Mouse (Mus musculus) megakaryocyte, embryonic 14.5 days (primary cell): Measurements from ENCODE around the gene Slc38a6. TPM values are rescaled to one million over a fixed set of nuclear protein-coding genes. Genes with fewer than 3 reads are reported as not detected.

Experiments used
- H3K27me3 ChIP-seq: replicated peaks from 2 replicates; pipeline ENCODE3; 2012; ENCODE audit warnings: inconsistent platforms
- H3K36me3 ChIP-seq: replicated peaks from 2 replicates; pipeline ENCODE3; 2012; ENCODE audit warnings: low read length, inconsistent platforms, mixed read lengths
- H3K4me1 ChIP-seq: 2 replicates; pipeline ENCODE4 v1.6.1; 2012; ENCODE audit warnings: inconsistent platforms
- H3K4me3 ChIP-seq: replicated peaks from 2 replicates; pipeline ENCODE3; 2012; ENCODE audit warnings: moderate library complexity, mild to moderate bottlenecking, inconsistent platforms
- H3K9me3 ChIP-seq: 2 replicates; pipeline ENCODE4 v1.6.1; 2012; ENCODE audit warnings: inconsistent platforms
- FLI1 ChIP-seq: IDR thresholded peaks from 2 replicates; pipeline ENCODE4 v1.6.1; 2012; ENCODE audit warnings: low read length, inconsistent platforms, mixed read lengths
- GATA1 ChIP-seq: IDR thresholded peaks from 3 replicates; pipeline ENCODE4 v1.6.1; 2012; ENCODE audit warnings: mixed read lengths, low read length, inconsistent platforms, borderline replicate concordance
- polyA plus RNA-seq: library from polyadenylated mRNA; stranded (reverse); fragments of >175 nt; gene quantifications from 2 replicates; pipeline ENCODE4 v1.2.3, GENCODE M21; 2012; ENCODE audit warnings: low replicate concordance; ENCODE audit not compliant: insufficient read depth

The Slc38a6 gene
- polyA plus RNA-seq, 1 experiment, result 2.8 TPM

DNA sequence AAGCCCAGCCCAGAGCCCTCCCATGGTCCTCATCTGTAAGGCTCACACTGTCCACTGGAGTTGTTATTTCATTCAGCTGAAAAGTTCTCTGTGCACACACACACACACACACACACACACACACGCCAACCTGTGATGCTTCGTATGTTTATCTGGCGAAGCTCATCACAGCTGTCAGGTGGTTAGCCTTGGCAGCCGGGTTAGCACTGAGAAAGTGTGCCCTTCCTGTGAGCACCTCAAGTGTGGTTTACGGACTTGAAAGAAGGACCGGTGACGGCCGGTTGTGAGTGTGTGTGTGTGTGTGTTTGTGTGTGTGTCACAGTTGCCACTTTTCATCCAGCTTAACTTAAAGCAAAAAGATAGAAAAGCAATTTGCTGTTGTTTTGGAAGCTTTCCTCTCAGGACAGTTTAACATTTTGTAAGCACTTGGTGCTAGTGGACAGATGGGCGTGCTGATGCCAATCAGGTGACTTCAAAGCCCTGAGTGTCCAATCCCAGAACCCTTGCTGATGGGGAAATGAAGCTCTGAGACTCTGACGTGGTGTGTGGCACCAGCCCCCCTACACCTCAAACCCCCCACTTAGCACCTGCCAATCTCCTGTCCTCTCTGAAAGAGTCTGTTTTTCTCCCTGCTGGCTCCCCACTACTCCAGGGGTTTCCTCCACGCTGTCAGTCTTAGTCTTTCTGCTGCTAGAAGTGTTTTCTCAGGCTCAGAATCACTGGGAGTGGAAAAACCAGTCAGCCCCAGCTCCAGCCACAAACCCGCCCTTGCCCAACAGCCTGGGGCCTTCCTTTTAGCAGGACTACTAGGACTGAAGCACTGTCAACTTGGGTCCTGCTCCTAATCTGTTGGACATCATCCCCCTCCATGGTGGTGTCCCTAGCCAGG lies 96.0 kb downstream of the Slc38a6 start:
- H3K4me3 ChIP-seq, result no peak overlapping the region
- peaks cover 19% of the 10 kb centered on the region for H3K27me3 ChIP-seq
- peaks cover 6% of the 10 kb centered on the region for H3K9me3 ChIP-seq
- H3K36me3 ChIP-seq, result no peaks in the 10 kb centered on the region
- peaks cover 73% of the 10 kb centered on the region for H3K4me1 ChIP-seq
- no peak for TF ChIP-seq GATA1
- no peak for TF ChIP-seq FLI1

DNA sequence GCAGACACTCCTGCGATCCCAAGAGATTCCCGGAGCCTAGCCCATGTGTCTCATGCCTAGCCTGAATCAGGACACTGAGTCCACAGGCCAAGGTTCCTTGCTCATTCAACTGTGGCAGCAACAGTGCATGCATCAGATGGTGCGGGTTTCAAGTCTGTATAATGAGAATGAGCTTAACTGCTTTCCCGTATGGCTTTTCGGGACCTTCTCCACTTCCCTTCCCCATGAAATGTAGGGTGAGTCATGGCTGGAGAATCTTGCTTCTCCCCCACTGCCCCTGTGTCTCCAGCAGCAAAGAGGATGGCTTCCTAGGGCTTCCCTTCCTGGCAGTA lies 96.6 kb downstream of the Slc38a6 start:
- Histone ChIP-seq H3K4me1 (peaks cover 70% of the 10 kb centered on the region), H3K4me3 (no peak overlapping the region), H3K36me3 (no peaks in the 10 kb centered on the region), H3K9me3 (peaks cover 11% of the 10 kb centered on the region), H3K27me3 (peaks cover 25% of the 10 kb centered on the region)
- TF ChIP-seq FLI1, result no peak
- TF ChIP-seq GATA1, result no peak

DNA sequence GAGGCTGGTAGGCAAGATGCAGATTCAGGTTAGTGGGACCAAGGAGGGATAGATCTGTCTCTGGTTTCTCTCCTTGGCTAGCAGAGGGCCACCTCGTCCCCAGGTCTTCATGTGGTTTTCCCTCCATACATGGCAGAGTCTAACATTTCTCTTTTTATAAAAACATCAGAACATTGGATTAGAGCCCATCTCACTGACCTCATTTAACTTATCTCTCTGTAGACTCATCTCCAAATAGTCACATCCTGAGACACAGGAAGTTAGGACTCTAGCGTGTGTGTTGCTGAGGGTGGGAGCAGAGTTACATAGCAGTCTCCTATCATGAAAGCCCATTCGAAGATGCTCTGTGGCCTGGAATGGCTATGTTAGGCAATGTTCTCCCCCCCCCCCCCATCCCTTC lies 97.3 kb downstream of the Slc38a6 start:
- TF ChIP-seq FLI1, result no peak
- no peak for TF ChIP-seq GATA1
- peaks cover 68% of the 10 kb centered on the region for H3K4me1 ChIP-seq
- peaks cover 28% of the 10 kb centered on the region for H3K27me3 ChIP-seq
- peaks cover 11% of the 10 kb centered on the region for H3K9me3 ChIP-seq
- H3K4me3 ChIP-seq, result no peak overlapping the region
- H3K36me3 ChIP-seq, result no peaks in the 10 kb centered on the region

DNA sequence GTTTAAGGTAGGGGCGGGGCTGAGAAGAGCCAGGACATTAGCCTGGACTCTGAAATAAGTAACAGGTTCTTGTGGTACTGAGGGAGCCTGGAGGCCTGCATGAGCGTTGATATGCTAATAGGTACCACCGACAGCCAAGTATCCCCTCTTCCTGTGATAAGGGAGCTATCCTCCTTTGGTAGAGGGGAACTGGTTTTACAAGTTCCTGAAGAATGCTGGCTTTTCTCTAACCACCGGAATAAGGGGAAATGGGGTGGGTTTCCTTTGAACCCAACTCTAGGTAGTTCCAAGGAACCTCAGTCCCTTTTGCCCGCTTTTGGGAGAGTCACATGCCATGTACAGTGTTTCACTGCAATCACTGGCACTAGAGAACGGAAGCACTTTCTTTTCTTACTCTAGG lies 98.2 kb downstream of the Slc38a6 start:
- Histone ChIP-seq H3K36me3 (no peaks in the 10 kb centered on the region), H3K9me3 (peaks cover 11% of the 10 kb centered on the region), H3K4me3 (peak overlapping the region; percentile 68), H3K27me3 (peaks cover 33% of the 10 kb centered on the region), H3K4me1 (peaks cover 68% of the 10 kb centered on the region)
- no peak for TF ChIP-seq FLI1
- no peak for TF ChIP-seq GATA1

DNA sequence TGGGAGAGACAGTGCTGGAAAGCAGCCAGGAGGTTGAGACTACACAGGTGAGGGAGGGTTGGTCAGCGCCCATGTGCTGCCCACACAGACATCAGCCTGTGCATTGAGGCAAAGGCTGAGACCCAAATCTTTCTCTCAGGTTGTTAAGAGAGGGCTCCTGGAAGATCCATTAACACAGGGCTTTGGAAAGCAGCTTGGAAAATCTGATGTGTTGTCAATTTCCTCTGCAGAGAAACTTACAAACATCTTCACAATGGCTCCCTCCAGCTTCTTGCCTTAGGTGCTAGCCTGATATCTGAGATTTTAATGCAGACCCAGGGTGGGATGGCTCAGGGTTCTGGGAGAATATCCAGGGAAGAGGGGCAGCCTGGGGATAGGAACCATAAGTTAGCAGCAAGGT lies 105.9 kb downstream of the Slc38a6 start:
- no peak overlapping the region for H3K4me3 ChIP-seq
- no peaks in the 10 kb centered on the region for H3K36me3 ChIP-seq
- peaks cover 28% of the 10 kb centered on the region for H3K4me1 ChIP-seq
- no peak for TF ChIP-seq FLI1
- no peak for TF ChIP-seq GATA1
- peaks cover 16% of the 10 kb centered on the region for H3K9me3 ChIP-seq
- H3K27me3 ChIP-seq, result peaks cover 26% of the 10 kb centered on the region

DNA sequence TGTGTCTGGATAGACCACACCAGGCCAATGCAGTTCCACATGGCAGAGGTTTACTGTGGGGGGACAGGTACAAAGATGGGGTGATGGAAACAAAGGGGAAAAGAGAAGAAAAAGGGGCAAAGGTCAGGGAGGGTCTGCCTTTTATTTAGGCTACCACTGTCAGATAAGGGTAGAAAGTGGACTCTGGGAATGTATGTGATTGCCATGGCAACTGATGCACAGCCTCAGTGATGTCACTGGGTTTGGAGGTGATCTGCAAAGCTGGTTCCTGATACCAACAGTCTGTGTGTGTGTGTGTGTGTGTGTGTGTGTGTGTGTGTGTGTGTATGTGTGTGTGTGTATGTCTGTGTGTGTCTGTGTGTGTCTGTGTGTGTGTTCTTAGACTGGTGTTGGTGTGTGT lies 106.4 kb downstream of the Slc38a6 start:
- no peak overlapping the region for H3K4me3 ChIP-seq
- H3K4me1 ChIP-seq, result peaks cover 28% of the 10 kb centered on the region
- H3K9me3 ChIP-seq, result peaks cover 11% of the 10 kb centered on the region
- H3K27me3 ChIP-seq, result peaks cover 21% of the 10 kb centered on the region
- TF ChIP-seq FLI1 (no peak), GATA1 (no peak)
- no peaks in the 10 kb centered on the region for H3K36me3 ChIP-seq

DNA sequence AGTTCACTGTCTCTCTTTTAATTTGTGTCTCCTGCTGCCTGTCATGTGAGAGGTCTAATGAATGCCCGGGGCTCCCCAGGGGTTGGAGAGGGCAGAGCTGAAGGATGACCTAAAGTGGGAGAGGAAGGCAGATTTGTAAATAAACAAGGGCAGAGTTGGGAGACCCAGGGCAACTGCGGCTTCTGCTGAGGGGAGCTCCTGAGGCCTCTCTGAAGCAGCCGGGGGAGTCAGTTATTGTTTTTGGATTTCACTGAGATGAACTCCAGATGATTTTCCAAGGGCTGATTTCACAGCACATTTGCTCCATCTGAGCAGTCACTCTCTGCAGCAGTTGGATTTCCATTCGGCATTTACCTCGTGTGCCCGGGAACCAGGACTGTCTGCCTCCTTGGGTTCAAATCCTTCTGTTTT lies 107.3 kb downstream of the Slc38a6 start:
- Histone ChIP-seq H3K4me3 (no peak overlapping the region), H3K9me3 (peaks cover 10% of the 10 kb centered on the region), H3K36me3 (no peaks in the 10 kb centered on the region), H3K27me3 (peaks cover 16% of the 10 kb centered on the region), H3K4me1 (peaks cover 28% of the 10 kb centered on the region)
- TF ChIP-seq GATA1 (no peak), FLI1 (no peak)

DNA sequence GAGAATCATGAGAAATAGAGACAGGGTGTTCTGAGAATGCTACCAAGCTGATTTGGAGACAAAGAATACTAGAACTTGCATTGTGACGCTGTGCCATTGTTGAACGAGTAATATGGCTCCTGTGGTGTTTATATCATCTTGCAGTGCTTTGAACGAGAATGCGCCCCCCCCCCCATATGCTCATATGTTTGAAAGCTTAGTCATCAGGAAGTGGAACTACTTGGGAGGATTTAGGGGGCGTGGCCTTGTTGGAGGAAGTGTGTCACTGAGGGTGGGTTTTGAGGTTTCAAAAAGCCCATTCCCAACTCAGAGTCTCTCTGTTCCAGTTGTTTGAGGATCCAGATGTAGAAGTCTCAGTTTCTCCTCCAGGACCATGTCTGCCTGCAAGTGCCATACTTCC lies 108.0 kb downstream of the Slc38a6 start:
- H3K4me3 ChIP-seq, result no peak overlapping the region

DNA sequence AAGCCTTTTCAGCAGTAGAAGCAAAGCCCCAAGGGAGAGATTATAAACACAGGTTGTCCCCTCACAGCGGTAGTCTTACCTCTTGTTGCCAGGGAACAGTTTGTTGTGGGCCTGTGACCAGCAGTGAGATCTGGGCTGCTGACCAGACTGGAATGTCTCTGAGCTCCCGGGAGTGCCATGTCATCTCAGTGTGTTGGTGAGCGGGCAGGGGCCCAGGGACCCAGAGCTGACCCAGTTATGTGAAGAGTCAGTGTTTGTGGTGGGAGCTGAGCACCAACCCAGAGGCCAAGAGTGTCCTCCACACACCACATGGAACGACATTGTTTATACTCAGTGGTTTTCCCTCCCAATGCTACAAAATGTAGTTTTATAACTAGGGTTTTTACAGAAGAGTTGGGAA lies 112.8 kb downstream of the Slc38a6 start:
- Histone ChIP-seq H3K4me1 (peaks cover 6% of the 10 kb centered on the region), H3K36me3 (no peaks in the 10 kb centered on the region), H3K27me3 (peaks cover 13% of the 10 kb centered on the region), H3K9me3 (peaks cover 6% of the 10 kb centered on the region), H3K4me3 (no peak overlapping the region)
- no peak for TF ChIP-seq FLI1
- TF ChIP-seq GATA1, result no peak

More for the DNA sequence above, 108.0 kb downstream of the Slc38a6 start:
- Histone ChIP-seq H3K9me3 (peaks cover 10% of the 10 kb centered on the region), H3K36me3 (no peaks in the 10 kb centered on the region), H3K4me1 (peaks cover 22% of the 10 kb centered on the region), H3K27me3 (peaks cover 12% of the 10 kb centered on the region)
- no peak for TF ChIP-seq GATA1
- no peak for TF ChIP-seq FLI1

DNA sequence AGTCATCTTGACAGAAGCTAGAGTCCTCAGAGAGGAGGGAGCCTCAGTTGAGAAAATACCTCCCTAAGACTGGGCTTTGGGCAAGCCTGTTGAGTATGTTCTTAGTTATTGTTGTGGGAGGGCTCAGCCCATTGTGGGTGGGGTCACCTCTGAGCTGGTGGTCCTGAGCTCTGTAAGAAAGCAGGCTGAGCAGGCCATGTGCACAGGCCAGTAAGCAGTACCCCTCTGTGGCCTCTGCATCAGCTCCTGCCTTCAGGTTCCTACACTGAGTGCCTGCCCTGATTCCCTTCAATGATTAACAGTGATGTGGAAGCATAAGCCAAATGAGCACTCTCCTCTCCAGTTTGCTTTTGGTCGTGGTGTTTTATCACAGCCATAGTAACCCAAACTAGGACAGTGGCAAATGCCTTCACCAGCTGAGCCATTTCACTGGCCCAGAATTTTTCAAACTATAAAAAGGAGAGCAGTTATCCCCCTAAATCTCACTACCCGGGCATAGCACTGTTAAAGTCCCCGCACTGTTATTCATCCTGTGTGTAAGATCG lies 114.0 kb downstream of the Slc38a6 start:
- peaks cover 21% of the 10 kb centered on the region for H3K27me3 ChIP-seq
- no peak overlapping the region for H3K4me3 ChIP-seq
- H3K4me1 ChIP-seq, result peaks cover under 1% of the 10 kb centered on the region; the same call in 1 of the 2 replicates
- no peak for TF ChIP-seq GATA1
- TF ChIP-seq FLI1, result no peak
- H3K36me3 ChIP-seq, result no peaks in the 10 kb centered on the region
- H3K9me3 ChIP-seq, result 0 out of 2 replicates have a peak, but pooled peaks cover under 1% of the 10 kb centered on the region
